Mouse (Mus musculus) brown adipose tissue, adult 24 weeks (tissue): ENCODE results near the gene Thg1l. TPM values are rescaled to one million over a fixed set of nuclear protein-coding genes. Genes with fewer than 3 reads are reported as not detected.

ENCODE experiments used
- H3K27ac ChIP-seq: fragments of 200-500 bp; replicated peaks from 2 replicates; pipeline ENCODE4 v1.5.1; 2012; ENCODE audit warnings: low read depth, mild to moderate bottlenecking, low read length
- H3K4me1 ChIP-seq: fragments of 200-500 bp; 2 replicates; pipeline ENCODE4 v1.6.1; 2012; ENCODE audit warnings: low read length, mixed read lengths; ENCODE audit not compliant: control insufficient read depth, insufficient read depth, insufficient read length
- H3K4me3 ChIP-seq: fragments of 200-500 bp; 2 replicates; pipeline ENCODE4 v1.5.1; 2012; ENCODE audit warnings: low read depth, mild to moderate bottlenecking, low read length, moderate library complexity; ENCODE audit not compliant: insufficient read depth
- polyA plus RNA-seq: library from polyadenylated mRNA; stranded (reverse); fragments of >200 nt; gene quantifications from 2 replicates; pipeline ENCODE4 v1.2.4, GENCODE M21; 2012; ENCODE audit not compliant: missing spikeins, insufficient read depth, insufficient read length

Thg1l gene
- polyA plus RNA-seq, 1 experiment: 10.9 TPM

DNA sequence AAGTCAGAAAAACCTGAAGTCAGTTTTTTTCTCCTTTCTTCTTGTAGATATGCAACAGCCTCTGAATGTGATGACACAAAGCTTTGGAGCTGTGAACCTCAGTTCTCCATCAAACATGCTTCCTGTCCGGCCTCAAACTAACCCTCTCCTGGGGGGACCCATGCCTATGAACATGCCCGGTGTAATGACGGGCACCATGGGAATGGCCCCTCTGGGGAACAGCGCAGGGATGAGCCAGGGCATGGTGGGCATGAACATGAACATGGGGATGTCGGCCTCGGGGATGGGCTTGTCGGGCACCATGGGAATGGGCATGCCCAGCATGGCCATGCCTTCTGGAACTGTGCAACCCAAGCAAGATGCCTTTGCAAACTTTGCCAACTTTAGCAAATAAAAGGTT, 46.4 kb downstream of the Thg1l start:
- H3K27ac ChIP-seq: no peak overlapping the region
- no peak overlapping the region for H3K4me3 ChIP-seq

DNA sequence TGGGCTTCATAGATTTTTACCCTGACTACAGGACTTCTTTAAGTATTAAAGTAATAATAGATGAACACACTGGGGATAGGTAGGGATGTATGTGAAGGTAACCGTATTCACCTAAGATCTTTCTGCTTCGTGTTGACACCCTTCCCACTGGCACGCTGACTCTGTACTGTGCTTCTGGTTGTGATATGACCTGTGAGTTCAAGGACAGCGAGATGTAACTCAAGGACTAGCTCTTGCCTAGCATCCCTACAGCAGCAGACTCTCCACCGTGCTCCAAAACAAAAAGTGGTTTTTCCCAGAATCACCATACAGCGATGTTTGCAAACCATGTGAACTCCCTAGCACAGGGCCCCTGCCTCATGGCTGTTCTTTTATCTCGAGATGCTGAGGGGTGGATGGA, 47.2 kb downstream of the Thg1l start:
- no peaks in the 10 kb centered on the region for H3K4me1 ChIP-seq
- no peak overlapping the region for H3K27ac ChIP-seq
- H3K4me3 ChIP-seq: no peak overlapping the region

More for the DNA sequence above, 46.4 kb downstream of the Thg1l start:
- H3K4me1 ChIP-seq: no peaks in the 10 kb centered on the region

DNA sequence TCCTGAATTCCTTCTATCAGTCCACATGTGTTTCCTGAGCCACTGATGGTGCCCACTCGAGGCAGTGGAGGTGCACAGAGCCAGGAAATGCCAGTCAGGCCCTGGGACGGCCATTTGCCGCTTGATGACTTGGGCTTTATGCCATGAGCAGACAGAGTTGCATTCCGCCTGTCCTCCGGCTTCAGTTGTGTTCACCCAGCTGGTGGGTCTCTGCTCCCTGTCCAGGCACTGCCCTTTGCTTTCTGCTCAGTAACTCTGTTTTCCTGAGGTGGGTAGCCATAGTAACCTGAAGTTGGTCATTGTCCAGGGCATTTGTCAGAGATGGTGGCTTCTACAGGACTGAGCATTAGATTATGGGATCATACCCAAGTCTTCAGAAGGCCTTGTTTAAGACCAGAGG, 48.0 kb downstream of the Thg1l start:
- Histone ChIP-seq H3K27ac (no peak overlapping the region), H3K4me3 (no peak overlapping the region), H3K4me1 (no peaks in the 10 kb centered on the region)

DNA sequence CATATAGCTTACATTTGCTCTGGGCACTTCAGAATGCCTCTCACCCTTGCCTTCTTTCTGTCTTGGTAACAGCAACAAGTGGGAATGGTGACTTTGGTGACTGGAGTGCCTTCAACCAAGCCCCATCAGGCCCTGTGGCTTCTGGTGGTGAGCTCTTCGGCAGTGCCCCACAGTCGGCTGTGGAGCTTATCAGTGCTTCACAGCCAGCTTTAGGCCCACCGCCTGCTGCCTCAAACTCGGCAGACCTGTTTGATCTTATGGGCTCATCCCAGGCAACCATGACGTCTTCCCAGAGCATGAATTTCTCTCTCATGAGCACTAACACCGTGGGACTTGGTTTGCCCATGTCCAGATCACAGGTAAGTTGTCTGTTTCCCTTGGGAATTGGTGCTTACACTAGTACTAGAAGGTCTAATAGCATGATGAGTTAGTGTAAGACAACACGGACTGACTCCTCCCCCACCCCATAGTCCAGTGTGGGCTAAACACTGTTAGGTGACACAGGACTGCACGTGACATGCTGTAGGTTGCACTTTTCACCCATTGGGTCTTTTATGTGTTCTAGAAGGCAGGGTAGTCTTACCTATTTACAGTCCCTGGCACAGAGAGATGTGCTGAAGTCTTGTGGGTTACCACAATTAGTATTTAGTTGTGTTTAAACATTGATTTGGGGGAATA, 49.0 kb downstream of the Thg1l start:
- no peaks in the 10 kb centered on the region for H3K4me1 ChIP-seq
- H3K27ac ChIP-seq: no peak overlapping the region
- no peak overlapping the region for H3K4me3 ChIP-seq

DNA sequence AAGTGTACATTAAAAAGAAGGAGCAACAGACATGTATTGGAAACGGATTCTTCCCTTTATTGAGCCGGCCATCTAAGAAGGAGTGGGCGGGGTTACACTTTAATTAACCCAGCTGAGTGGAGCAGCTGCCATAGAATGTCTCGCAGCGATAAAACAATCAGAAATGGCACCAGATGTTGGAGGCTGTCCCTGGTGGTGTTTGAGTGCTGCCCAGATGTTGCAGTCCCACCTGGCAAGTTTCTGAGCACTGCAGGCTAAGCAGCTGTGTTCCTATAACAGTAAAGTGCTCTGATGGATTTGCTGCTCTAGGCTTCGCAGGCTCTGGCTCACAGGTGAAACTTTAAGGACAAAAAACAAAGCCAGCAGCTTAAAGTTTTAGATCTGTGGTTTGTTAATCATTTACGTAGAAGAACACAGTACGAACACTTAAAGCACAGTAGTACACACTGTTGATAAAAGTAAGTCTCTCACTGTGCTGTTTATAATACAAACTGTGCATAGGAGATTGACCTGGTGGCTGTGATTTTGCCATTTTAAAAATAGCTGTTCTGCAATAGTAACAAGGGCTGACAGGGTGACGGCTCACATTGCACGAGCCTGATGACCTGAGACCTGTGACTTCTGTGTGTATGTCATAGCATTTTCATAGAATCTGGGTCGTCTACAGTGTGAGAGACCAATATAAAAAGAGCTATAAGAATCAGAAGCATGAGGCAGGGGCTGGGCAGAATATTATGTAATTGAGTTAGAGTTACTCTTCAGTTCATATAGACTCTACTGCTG, 54.9 kb downstream of the Thg1l start:
- Histone ChIP-seq H3K4me3 (no peak overlapping the region), H3K27ac (no peak overlapping the region)

DNA sequence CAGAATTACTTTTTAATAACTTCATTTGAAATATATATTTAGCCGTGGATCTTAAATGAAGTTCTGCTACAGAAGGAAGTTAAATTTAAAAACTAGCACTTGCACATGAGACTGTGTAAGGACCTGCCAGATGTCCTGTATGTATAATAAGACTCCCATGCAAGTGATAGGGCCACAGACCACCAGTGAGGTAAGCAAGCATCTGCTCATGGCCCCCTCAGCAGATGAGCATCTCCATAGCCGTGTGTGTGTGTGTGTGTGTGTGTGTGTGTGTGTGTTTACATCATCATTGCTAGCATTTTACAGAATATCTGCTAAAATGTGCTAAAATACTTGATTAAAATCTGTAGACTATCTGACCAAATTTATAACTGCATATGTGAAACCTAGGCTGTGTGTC, 57.9 kb downstream of the Thg1l start:
- Histone ChIP-seq H3K4me1 (no peaks in the 10 kb centered on the region), H3K4me3 (no peak overlapping the region), H3K27ac (no peak overlapping the region)

More for the DNA sequence above, 54.9 kb downstream of the Thg1l start:
- no peaks in the 10 kb centered on the region for H3K4me1 ChIP-seq

Other genes with a start within 250 kb of the Thg1l start
- 20.0 and 24.7 TPM in 2 replicates for gene Clint1, start 103.4 kb downstream of the Thg1l start, polyA plus RNA-seq
- gene Lsm11, start 10.6 kb downstream of the Thg1l start, polyA plus RNA-seq: 1.9 and 2.2 TPM in 2 replicates
- 0.36 TPM in 1 of 2 replicates, not detected in the other for gene Sox30, start 24.8 kb upstream of the Thg1l start, polyA plus RNA-seq
- gene Gm12166, start 96.8 kb upstream of the Thg1l start, polyA plus RNA-seq: 2.3 and 18.9 TPM in 2 replicates
- 2.4 and 3.1 TPM in 2 replicates for gene Adam19, start 100.5 kb upstream of the Thg1l start, polyA plus RNA-seq
- gene Nipal4, start 211.0 kb upstream of the Thg1l start, polyA plus RNA-seq: not detected in 2 replicates